Mouse (Mus musculus) heart, postnatal 25 days (tissue): ENCODE measurements around the gene Nsun7. TPM values are rescaled to one million over a fixed set of nuclear protein-coding genes. Genes with fewer than 3 reads are reported as not detected.
"Not testable (repeated sequence)": the region's sequence is repeated elsewhere in the genome, so short reads cannot be mapped to it uniquely, and the experiment has no call there.

Experiments used
- DNase-seq: peaks from one replicate; pipeline ENCODE4 v3.0.0; 2022; ENCODE audit warnings: low spot score
- intact Hi-C: fragments of 180-260 bp; cut with DNase I; formaldehyde crosslinking; loops from one replicate; pipeline ENCODE4 v1.15.1; 2025
- total RNA-seq, 2 experiments: library from RNA; stranded (reverse); gene quantifications; 2 replicates each; pipeline ENCODE4 v1.2.3; 2021

The Nsun7 gene
- total RNA-seq: not detected

GRCm38 (mm10) chr5:66259756-66260448 is at the start of gene Nsun7:
TSS of gene Nsun7 (plus strand) at chr5:66259897.
- DNase-seq: peak; percentile 60
- intact Hi-C loops: loop anchor here (5.0 to 10.0 kb wide), 3 partner anchors 57 to 405 kb away; no protein-coding TSS in a partner anchor

GRCm38 (mm10) chr5:66214395-66214935 is 45.2 kb upstream of the Nsun7 start:
- intact Hi-C loops: no loop called here
- no peak for DNase-seq

GRCm38 (mm10) chr5:66215569-66216277 is 44.0 kb upstream of the Nsun7 start:
- intact Hi-C loops: no loop called here
- DNase-seq: no peak

- no peak for DNase-seq
- intact Hi-C loops: no loop called here
Measured at GRCm38 (mm10) chr5:66219692-66220091, 40.0 kb upstream of the Nsun7 start.

GRCm38 (mm10) chr5:66220620-66221019 is 39.1 kb upstream of the Nsun7 start:
- intact Hi-C loops: no loop called here
- DNase-seq: no peak

- intact Hi-C loops: no loop called here
- DNase-seq: no peak
Measured at GRCm38 (mm10) chr5:66222916-66223315, 36.8 kb upstream of the Nsun7 start.

- no peak for DNase-seq
- intact Hi-C loops: no loop called here
Measured at GRCm38 (mm10) chr5:66226526-66226925, 33.2 kb upstream of the Nsun7 start.

GRCm38 (mm10) chr5:66231660-66232269 is 27.9 kb upstream of the Nsun7 start:
- no peak for DNase-seq
- intact Hi-C loops: no loop called here

GRCm38 (mm10) chr5:66232456-66232855 is 27.2 kb upstream of the Nsun7 start:
- DNase-seq: no peak
- intact Hi-C loops: no loop called here

GRCm38 (mm10) chr5:66241894-66242293 is 17.8 kb upstream of the Nsun7 start:
- DNase-seq: no peak

GRCm38 (mm10) chr5:66243467-66243866 is 16.2 kb upstream of the Nsun7 start:
- intact Hi-C loops: loop anchor here (10.0 kb wide), 1 partner anchor 159 kb away; no protein-coding TSS in a partner anchor
- DNase-seq: no peak

More at GRCm38 (mm10) chr5:66241894-66242293, 17.8 kb upstream of the Nsun7 start:
- intact Hi-C loops: loop anchor here (10.0 kb wide), 1 partner anchor 157 kb away; no protein-coding TSS in a partner anchor

GRCm38 (mm10) chr5:66244043-66244660 is 15.5 kb upstream of the Nsun7 start:
- intact Hi-C loops: loop anchor here (10.0 kb wide), 1 partner anchor 159 kb away; no protein-coding TSS in a partner anchor
- no peak for DNase-seq

GRCm38 (mm10) chr5:66245958-66246497 is 13.7 kb upstream of the Nsun7 start:
- no peak for DNase-seq
- intact Hi-C loops: loop anchor here (10.0 kb wide), 1 partner anchor 161 kb away; no protein-coding TSS in a partner anchor

- DNase-seq: no peak
- intact Hi-C loops: no loop called here
Measured at GRCm38 (mm10) chr5:66253219-66253618, 6.5 kb upstream of the Nsun7 start.

GRCm38 (mm10) chr5:66255044-66255443 is 4.7 kb upstream of the Nsun7 start:
- no peak for DNase-seq
- intact Hi-C loops: no loop called here

GRCm38 (mm10) chr5:66259000-66259399 is 697 bp upstream of the Nsun7 start:
- intact Hi-C loops: no loop called here
- no peak for DNase-seq

- DNase-seq, intact Hi-C loops: not testable (repeated sequence)
Measured at GRCm38 (mm10) chr5:66259431-66259755, 304 bp upstream of the Nsun7 start.

GRCm38 (mm10) chr5:66262475-66262874 is 2.8 kb downstream of the Nsun7 start:
- intact Hi-C loops: loop anchor here (5.0 to 10.0 kb wide), 3 partner anchors 55 to 402 kb away; no protein-coding TSS in a partner anchor
- DNase-seq: no peak

GRCm38 (mm10) chr5:66263398-66263797 is 3.7 kb downstream of the Nsun7 start:
- intact Hi-C loops: loop anchor here (5.0 to 10.0 kb wide), 3 partner anchors 54 to 401 kb away; no protein-coding TSS in a partner anchor

GRCm38 (mm10) chr5:66269616-66270015 is 9.9 kb downstream of the Nsun7 start:
- intact Hi-C loops: loop anchor here (10.0 kb wide), 1 partner anchor 395 kb away; no protein-coding TSS in a partner anchor
- no peak for DNase-seq

More at GRCm38 (mm10) chr5:66263398-66263797, 3.7 kb downstream of the Nsun7 start:
- DNase-seq: no peak
